Mouse (Mus musculus) NIH3T3 (cell line): ENCODE measurements around the gene Gaa.

ENCODE experiments used
- DNase-seq: peaks from one replicate; pipeline ENCODE4 v3.0.0-alpha.2; 2012; ENCODE audit warnings: low read depth

The Gaa gene

DNA sequence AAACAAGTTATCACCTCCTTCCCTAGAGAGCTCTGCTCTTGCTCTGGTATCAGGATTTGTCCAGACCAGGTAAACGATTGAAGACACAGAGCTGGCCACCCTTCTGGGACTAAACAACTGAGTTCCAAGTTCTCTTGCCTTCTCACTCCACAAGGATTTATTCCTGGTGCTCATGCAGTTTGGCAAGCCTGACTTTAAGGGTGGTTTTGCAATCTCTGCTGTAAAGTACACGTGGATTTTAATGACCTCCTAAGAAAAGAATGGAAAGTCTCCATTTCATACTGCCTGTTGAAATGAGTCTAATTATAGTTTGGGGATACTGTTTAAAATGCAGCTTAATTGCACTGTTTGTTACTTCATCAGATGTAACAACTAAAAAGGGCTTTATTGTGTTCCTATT, 33.3 kb downstream of the Gaa start:
- DNase-seq = peak; percentile 72

DNA sequence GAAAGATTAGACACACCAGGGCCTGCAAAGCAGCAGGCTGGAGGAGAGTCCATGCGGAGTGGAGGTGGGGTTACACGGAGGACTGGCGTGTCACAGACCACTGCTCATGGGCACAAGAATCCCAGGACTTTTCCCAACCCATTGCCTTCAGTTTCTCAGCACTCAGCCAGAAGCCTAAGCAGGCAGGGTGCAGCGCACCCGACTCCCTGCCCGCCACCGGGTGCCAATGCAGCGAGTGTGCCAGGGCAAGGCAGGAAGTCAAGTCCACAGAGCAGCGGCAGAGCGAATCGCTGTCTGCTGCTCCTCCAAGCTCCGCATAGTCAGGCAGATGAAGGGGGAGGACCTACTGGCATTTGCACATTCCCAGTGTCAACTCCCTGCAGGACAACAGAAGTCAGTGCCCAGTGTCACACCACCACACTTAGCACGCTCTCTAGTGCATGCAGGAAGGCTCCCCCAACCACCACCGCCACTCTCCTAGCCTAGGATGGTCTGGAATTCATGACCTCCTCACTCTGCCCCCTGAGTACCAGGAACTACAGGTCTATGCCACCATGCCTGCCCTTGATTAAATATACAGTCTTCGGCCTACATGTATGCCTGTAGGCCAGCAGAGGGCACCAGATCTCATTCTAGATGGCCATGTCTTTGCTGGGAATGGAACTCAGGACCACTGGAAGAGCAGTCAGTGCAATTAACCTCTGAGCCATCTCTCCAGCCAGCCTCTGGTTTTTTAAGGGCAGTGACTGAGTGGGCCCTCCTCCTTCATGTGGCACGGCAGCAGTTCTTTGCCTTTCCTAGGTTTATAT, 37.4 kb downstream of the Gaa start:
- DNase-seq = peak; percentile 85

DNA sequence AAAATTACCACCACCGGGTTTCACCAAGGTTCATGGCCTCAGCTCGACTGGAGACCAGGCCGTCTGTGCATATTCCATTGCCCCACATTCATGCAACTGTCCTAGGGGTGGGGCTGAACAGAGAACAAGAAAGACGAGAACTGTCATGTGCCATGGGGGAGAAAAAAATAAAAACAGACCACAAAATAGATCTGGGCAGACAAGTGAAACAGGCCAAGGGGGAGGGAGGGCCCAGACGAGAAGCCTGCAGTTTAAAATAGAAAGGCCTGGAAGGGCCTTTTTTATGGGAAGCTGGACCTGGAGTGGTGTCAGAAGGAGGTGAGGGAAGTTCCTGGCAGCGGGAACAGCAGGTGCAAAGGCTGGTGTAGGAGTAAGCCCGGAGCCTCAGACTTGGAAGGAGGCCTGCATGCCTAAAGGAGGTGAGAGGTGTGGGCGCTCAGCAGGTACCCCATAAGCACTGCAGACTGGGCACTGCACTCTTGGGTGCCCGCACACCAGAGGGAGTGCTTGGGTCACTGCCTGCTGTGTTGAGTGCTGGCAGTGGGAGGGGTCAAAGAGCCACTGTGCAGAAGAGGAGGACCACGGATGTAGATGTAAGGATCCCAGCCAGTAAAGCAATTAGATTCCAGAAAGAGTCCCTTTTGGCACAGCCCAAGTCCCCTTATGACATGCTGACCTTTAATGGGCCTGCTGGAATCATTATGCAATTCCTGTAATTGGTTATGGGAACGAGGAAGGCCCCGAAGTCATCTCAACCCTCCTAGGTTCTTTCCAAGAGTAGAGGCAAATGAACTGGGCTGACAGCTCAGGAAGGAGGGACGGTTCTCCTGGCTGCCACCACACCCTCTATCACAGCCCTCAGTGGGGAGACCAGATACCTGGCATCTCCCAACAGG, 39.3 kb downstream of the Gaa start:
- no peak for DNase-seq

DNA sequence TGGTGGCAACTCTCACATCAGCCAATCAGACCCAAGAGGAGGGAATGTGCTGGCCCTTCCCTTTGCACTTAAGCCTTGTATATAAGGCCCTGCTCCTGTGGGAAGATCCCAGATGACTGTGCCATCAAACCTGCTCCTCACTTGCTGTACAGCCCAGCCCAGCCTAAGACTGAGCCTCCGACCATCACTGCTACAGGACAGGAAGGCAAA, 39.9 kb downstream of the Gaa start, which contains the start of gene Card14:
Gene Card14, plus strand, starts transcription at position 111 of the 210 bp plus-strand sequence.
- no peak for DNase-seq

DNA sequence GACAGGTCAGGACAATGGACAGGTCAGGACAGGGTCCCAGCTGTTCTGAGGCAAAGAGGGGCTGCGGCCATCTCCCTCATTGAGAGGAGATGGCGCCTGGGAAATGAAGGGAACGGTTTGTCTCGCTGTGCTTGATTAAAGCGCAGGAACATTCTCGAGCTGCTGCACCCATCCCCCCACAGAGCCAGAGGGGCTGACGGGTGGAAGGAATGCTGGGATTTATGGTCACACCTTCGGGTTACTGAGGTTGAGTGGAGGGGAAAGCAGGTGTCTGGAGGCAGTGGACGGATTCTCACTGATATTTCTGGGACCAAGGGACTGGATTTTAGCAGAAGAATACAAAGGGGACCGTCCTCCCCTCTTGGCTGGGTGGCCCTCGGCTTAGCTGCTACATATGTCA, 40.2 kb downstream of the Gaa start:
- no peak for DNase-seq

DNA sequence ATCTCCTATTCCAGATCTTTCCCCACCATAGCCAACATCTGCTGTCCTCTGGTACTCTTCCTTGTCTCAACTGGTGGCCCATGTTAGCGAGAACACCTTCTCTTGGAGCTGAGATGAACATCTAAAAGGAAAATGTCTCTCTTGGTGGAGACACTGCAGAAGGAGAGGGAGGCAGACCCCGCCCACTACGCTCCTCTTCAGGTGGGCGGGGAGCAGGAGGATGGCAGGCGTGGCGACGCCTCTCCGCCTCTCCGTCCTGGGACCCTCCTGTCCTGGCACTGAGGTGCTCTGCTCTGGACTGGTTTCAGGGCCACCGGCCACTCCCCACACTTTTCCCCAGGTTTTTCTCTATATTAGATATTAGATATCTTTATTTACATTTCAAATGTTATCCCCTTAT, 42.9 kb downstream of the Gaa start:
- no peak for DNase-seq

DNA sequence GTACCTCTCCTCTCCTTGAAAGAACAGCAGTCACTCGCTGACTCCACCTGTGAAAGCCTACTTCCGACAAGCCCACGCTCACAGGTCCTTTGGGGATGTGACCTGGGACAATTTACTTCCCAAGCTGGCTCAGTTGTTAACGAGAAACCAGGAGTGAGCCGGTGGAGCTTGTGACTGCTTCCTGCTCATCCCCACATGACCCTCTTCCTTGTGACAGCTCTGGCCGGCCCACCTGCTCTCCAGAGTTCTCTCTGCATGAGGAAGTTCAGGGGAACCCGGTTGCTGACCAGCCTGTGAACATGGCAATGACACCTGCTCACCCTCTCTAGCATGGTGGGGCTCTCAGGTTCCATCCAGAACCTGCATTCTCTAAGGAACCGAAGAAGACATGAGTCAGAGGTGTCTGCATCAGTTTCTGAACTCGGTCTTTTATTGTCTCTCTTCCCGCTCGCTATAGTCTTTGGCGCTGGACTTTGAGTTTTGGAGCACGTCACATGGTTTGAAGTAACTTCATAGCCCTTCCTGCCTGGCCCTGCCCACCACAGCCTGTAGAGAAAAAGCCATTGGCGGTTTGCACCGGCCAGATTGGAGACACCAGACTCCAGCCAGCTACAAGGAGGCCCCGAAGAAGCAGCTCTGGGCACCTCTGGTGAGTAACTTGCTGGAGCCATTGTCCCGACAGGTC, 46.7 kb downstream of the Gaa start:
- DNase-seq = no peak

DNA sequence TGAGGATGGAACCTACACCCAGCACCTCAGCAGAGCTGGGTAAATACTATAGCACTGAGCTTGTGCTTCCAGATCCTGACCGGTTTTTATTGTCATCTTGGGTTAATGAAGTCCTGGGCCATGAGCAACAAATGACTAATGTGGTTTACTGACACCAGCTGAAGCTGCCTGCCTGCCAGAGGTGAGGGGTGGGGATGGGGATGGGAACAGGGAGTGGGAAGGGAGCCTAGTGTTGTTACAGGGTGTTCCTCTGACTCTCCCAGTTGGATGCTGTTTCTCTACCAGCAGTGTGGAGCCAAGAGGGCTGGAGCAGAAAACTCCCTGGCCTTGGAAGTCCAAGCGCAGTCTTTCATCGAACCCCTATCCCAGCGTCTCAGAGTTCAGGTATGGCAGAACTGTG, 49.0 kb downstream of the Gaa start:
- DNase-seq = peak; percentile 71

DNA sequence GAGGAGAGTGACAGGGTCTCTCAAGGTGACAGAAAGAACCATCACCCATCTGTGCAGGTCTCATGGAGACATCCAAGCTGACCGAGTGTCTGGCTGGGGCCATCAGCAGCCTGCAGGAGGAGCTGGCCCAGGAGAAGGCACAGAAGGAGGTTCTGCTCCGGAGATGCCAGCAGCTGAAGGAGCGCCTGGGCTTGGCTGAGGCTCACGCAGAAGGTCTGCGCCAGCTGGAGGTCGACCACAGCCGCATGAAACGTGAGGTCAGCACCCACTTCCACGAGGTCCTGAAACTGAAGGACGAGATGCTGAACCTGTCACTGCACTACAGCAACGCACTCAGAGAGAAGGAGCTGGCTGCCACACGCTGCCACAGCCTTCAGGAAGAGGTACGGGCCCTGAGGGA, 54.8 kb downstream of the Gaa start:
- no peak for DNase-seq

DNA sequence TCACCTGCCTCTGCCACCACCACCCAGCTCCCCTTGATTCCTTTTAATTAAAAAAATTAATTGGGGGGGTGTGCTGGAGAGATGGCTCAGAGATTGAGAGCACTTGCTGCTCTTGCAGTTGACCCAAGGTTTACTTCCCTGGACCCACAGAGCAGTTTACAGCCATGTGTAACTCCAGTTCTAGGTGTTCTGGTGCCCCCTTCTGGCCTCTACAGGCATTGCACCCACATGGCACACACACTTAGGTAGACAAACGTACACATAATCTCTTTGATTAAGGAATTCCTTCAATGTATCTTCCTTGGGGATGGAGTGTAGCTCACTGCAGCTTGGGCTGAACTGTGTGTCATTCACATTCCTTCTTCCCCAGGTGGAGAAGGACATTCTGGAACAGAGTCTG, 57.4 kb downstream of the Gaa start:
- no peak for DNase-seq

DNA sequence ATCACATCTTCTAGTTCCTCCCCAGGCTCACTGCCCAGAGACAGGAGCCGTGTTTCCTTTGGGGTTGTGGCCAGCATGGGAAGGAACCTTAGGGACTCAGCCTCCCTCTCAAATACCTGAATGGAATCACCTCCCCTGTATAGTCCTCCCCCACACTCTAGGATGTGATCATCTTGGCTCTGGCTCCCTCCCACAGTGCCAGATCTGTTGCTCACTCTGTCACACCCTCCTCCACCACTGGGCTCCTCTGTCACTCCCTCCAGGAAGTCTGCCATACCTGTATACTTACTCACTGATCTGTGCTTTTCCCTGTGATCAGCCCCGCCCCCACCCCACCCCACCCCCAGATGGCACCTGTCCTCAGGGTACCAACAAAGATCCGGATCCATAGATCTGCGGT, 62.9 kb downstream of the Gaa start:
- peak; percentile 24 for DNase-seq

DNA sequence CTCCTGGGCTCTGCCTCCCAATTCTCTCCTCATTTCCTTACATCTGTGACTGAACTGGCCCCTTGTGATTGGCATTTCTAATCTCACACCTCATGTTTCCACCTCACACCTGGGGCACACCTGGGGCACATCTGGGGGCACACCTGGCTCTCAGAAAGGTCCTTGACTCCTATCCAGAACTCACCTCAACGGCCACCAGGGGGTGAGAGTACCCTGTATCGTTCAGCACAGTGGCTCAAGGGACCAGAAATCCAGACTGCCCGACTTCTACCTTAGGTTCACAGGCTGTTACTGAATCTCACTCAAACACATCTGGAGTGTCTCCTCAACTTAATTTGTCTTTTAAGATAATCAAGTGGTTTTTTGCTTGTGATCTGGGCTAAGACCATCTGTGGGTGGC, 64.3 kb downstream of the Gaa start:
- DNase-seq = peak; percentile 22
